Mouse (Mus musculus) 3134 (cell line): ENCODE results near the gene Tuba1c.
A peak's percentile ranks its signal among the peaks of the same experiment; 100 is the strongest.

ENCODE experiments used
- DNase-seq: peaks from one replicate; pipeline ENCODE4 v3.0.0-alpha.2; 2011; ENCODE audit warnings: low spot score; ENCODE audit not compliant: insufficient read length; ENCODE audit errors: extremely low read depth

Gene Tuba1c

DNA sequence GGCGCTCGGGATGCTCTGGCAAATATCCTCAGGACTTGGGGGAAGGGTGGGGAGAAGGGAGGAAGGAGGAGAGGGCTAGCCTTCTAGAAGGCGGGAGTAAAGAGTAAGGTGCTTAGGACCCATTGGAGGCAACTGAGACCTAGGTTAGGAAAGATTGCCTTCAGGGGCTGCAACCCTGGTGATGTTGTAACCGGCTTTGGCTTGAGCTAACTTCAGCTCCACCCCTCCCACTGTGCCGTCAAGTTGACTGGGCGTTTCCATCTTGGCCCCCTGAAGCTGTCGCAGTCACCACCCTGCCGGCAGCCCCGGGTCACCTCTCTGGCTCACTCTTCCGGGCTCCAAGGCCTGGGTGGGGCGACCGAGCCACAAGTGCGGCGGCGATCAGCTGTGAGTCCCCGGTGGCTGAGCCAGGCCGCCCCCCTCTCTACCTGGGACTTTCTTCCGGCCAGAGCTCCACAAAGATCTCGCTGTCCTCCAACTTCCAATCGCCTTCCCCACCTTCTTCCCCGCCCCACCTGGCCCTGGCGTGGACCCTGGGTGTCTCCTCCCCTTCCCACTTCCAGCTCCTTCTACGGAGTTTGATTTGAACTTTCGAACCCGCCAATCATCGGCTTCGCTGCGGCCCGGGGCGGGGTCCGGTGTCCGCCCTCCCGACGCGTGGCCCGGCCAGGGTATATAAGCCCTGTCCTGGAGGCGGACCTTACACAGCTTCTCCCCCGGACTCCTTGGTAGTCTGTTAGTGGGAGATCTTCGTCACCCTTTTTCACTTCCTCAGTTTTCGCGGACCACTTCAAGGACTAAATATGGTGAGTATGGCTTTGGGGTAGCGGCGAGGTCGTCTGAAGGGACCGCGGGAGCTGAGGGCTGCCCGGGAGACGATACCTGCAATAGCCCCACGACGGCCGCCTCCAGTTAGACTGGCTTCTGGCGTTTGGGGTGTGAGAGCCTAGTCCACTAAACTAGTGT is at the start of gene Tuba1c:
TSS of gene Tuba1c (plus strand) at position 273 of the 966 bp plus-strand sequence.
- DNase-seq: peak; percentile 99

DNA sequence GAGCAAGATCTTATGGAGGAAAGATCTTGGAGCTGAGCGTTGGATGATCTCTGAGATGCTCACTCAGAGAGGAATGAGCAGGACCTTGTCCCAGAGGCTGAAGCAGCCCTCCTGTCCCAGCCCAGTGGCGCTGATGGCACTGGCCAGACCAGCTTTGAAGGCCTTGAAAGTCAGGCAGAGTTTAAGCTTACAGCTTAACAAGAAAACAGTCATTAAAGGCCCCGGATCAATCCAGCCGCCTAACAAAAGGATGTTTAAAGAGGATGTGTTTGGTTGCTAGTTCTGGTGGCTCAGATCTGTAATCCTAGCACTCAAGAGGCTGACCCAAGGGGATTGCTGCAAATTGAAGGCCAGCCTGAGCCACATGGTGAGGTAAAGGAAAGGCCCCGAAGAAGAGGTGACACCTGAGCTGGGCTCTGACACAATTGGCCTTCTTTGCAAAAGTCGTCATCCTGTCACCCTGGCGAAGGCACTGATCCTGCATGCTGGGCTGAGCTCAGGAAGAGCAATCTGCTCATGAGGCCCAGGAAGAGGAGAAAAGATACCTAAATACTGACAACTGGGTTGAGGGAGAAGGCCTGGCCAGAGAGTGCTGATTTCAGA is 49.6 kb upstream of the Tuba1c start:
- no peak for DNase-seq

DNA sequence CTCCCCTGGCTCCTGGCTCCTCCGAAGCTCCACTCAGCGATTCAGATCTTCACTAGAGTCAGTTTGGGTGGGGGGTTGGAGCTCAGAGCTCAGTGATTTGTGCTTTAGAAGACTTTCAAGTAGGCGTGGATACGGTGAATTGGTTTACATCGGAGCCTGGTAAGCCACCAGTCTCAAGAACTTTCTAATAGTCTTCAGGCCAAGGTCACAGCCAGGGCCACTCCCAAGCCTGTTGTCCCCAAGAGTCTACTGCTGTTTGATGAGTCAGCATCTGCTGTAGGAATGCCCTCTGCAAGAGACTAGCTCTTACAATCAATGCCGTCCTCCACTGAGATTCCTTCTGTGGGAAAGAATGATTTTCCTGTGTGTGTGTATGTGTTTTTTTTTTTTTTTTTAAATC is 47.6 kb upstream of the Tuba1c start:
- no peak for DNase-seq

DNA sequence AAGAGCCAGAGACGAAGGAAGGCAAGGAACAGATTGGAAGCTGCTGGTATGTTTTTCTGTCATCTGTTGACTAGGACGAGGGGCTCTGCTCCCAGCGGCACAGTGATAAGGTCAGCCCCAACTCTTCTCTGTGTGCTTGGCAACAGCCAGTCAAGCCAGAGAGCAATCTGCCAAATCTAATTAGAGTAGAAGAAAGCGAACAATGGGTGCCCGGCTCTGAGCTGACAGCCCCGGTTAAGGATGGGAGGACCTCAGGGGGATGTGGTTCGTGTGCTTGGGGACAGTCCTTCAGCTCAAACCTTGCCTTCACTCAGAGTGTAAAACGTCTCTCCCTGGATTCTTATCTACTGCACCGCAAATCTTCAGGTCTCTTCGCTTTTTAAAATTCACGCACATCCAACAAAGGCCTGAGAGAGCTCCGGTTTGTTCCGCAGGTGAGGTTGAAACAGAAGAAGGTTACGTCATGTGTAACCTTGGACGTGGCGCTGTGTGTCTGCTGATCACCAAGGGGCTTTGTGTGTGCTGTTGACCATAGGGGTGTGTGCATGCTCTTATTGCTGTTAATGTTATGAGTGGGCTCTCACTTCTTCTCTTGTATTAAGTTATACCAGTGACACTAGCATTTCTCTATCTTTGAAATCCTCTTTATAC is 46.1 kb upstream of the Tuba1c start:
- DNase-seq: no peak

DNA sequence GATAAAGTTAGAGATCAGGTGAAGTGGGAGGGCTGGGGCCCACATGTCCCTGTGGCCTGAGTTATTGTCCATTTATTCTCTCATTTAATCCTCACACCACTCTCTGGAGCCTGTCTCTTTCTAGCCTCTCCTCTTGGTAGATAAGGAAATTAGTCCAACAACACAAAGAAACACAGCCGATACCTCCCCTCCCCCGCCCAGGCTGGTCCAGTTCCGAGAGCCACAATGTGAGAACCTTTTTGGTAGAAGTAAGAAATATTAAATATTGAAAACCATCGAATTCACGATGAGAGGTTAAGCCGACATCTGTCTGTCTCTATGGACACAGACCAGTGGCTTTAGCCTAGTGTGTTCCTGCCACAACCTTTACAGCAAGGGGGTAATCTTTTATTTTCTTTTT is 45.0 kb upstream of the Tuba1c start:
- no peak for DNase-seq

DNA sequence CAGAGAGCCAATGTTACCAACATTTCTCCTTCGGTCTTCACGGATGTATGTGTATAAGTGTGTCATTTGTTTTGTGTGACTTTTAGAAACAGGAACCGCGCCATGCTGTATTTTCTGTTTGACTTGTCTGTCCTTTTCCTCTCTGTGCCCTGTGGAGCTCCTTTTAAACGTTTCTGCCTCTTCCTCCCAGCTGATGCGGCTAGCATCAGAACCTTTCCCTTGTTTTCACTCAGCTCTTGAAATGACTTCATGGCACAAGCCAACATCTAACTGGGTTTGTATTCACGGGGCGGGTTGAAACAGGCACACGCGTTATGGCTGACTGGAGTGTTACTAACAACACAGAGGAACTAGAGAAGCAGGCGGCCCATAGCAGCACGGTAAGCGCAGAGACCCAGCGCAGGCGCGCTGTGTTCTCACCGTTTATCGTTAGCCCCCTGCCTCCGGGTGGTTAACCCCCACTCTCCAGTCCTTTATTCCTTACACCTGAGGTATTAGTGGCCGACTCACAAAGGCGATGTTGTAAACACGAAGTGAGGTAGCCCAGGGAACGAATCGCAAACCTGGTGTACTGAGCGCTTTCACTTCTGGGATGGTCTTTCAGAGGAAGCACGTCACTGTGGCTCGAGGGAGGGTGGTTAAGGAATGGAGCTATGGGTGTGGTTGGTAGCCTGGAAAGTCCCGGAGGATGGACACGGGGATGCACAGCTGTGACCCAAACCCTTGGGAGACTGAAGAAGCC is 44.3 kb upstream of the Tuba1c start:
- DNase-seq: peak; percentile 74

DNA sequence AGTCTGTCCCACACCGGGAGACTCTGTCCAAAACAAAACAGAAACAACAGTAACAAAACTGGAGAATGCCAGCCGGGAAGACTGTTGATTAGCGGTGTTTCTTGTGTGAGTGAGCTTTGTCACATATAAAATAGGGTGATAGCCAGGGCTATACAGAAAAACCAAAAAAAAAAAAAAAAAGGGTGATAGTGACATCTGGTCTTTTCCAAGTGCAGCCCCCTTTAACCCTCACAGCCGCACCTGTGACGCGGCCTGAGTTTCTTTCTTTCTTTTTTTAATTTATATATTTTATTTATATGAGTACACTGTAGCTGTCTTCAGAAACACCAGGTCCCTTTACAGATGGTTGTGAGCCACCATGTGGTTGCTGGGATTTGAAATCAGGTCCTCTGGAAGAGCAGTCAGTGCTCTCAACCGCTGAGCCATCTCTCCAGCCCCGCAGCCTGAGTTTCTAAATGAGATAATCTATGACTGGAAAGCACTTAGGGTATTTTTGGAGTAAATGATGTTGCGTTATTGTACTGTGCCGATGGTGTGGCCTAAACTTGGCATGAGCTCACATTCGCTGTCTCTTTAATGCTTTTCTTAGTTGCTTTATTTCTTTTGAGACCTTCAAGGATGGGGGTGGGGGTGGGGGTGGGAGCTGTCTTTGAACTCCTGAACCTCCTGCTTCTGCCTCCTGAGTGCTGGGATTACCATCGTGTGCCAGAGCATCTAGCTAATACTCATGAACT is 43.5 kb upstream of the Tuba1c start:
- no peak for DNase-seq

DNA sequence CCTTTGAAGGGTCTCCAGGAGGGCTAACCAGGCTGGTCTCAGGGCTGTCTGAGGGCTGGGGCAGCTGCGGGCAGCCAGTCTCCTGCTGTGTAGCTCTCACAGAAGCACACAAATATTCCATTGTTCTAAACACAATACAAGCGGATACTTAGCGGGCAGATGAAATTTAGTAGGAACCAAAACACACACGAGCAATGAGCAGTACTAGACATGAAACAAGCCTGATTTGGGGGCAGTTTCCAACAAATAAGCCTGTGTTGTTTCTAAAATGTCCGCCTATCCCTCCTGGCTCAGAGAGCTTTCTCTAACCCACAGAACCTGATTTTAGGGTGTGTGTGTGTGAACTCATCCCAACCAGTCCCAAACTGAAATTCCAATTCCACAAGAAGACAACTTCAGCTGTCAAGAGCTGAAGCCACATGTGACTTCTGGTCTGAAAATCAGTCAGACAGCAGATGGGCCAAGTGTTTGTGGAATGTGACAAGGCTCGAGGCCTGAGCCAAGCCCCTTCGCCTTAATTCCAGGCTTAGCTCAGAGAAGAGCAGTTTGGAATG is 42.5 kb upstream of the Tuba1c start:
- DNase-seq: no peak

DNA sequence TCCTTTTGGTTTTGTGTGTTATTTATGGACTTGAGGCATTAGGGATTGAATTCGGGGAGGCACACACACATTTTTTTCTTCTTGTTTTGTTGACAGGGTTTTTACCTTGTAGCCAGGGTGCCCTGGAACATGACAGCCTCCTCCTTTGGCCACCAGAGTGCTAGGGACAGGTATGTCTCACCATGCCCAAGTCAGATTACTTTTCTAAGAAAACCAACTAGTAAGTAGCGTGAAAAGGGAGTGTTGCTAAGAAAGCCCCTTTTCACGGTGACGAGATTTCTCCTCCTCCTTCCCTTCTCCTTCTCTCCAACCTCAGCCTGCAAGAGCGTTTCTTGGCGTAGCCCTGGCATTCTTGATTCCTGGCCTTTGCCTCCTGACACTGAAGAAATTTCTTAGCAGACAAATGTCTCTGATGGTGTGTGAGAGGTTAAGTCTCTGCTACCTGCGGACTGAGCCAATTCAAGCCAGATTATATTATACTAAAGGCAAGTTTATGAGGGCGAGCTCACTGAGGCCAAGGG is 42.0 kb upstream of the Tuba1c start:
- no peak for DNase-seq

DNA sequence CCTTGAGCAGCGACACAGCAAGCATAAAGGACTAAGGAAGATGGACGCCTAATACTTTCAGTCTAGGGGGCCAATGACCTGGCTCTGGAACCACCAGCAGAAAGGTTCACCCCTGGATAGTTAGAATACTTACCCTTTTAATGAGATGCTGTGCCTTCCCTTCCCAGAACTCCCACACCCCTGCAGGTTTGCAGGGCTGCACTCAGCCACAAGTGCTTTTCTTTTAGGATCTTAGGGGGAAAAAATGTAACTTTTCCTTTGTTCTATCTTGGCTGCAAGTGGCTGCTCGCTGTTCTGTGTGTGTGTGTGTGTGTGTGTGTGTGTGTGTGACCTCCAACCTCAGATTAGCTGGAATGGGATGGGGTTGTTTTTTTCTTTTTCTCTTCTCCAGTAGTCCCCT is 40.9 kb upstream of the Tuba1c start:
- DNase-seq: no peak

DNA sequence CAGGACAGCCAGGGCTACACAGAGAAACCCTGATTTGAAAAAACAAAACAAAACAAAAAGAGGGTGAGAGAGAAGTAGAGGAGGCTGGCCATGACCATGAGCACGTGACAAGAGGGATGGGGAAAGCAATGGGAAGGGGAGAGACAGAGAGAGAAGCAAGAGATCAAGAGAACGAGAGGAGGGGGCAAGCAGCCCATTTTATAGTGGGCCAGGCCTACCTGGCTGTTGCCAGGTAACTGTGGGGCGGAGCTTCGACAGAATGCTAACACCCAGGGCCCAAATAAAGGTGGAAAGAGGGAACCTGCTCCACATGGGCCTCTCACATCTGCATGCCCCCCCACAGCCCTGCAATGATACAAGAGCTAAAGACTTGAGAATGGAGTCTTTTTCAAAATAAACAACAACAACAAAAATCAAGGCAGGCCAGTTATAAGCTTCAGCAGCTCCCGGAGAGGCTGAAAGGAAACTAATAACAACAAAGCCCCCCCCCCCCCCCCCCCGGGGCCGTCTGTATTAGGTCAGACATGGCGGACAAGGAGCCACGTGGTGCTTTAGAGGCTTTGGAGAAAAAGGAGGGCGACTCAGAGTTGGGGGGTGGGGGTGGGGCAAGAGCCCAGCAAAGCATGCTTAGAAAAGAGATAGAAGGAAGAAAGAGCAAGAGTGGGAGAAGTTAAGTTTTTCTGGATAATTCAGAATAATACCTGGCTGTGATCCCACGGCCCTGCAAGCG is 39.8 kb upstream of the Tuba1c start:
- no peak for DNase-seq

DNA sequence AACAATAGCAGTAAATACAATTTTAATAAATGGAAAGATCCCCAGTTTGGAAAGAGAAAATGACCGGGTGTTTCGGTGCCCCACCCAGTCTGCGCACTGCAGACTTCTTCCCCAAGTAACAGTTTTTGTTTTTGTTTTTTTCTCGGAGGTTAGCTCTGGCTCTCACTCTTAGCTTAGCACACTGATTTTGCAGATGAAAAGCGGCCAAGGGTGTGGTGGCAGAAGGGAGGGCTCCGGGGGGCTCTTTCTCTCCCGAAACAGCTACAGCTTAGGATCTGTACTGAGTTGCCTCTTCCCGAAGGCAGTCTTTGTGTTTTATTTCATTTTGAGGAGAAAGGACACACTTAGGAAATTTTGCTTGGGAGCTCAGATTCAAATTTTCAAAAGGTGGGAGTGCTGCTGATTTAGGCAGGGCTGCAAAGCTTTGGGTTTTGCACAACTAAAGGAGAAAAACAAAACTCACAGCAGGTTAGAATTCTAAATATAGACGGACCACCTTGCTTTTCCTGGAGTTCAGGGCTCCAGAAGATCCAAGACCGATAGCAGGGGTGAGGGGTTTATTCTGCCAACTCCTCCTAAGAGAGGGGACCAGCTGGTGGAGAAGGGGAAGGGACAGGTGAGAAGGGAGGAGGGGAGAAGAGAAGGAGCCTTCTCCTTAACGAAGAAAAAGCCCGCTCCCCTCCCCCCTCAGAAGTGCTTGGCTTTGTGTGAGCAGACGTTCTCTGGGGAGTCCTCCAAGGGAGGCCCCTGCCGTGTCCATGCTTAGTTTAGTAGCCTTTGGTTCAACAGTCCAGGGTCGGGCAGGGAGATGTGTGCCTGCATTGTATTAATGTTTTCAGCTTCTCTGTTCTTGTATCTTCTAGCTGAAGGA is 38.8 kb upstream of the Tuba1c start:
- DNase-seq: no peak

DNA sequence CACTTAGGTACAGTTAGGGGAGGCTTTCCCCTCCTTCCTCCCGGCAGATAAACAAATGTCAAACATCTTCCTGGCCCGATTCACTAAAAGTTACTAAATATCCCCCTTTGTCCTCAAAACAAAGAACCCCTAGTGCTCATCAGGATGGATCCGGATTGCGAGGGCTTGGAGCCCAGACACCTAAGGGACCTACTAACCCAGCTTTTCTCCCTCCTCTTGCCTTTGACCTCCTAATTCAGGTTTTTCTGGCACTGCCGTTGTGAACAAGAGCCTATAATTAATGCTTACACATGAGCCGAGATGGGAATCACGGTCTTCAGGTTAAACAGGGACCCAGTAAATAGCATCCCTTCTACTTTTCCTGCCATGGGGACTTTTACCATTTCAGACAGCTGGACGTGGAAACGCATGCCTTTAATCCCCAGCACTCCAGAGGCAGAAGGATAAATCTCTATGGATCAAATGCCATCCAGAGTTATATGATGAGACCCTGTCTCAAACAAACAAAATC is 38.1 kb upstream of the Tuba1c start:
- DNase-seq: no peak

DNA sequence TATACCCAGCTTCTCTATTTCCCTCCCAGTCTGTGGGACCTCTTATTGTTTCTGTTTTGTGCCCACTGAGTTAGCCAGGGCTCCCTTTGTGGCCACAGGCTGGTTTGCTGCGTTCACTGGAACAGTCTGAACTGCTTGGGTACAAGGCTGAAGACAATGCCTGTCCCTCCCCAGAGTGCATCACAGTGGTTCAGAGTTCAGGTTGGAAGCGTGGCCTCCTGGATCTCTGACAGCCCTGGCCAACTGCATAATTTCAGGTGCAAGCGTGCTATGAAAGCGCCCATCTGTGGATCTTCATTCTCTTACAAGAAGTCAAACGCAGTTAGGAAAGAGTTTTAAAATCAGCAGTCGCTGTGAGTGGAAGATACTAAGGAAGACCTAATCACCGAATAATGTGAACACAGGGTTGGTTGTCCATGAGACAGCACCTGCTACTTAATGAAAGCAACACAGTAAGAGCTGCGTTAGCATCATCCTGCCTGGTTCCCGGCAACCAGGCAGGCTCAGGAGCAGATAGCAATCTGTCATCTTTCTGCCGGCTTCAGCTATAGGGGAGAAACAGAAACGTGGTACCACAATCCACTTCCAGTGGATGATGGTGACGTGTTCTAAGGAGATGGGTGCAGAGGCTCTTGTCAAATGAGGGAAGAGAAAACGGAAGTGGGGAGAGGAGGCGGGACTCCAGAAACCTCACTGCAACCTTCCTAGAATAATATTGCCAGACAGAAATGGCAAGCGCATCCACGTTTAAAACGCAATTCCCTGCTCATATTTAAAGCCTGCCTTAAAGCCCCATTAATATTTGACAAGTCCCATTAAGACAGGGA is 37.4 kb upstream of the Tuba1c start:
- peak; percentile 62 for DNase-seq

DNA sequence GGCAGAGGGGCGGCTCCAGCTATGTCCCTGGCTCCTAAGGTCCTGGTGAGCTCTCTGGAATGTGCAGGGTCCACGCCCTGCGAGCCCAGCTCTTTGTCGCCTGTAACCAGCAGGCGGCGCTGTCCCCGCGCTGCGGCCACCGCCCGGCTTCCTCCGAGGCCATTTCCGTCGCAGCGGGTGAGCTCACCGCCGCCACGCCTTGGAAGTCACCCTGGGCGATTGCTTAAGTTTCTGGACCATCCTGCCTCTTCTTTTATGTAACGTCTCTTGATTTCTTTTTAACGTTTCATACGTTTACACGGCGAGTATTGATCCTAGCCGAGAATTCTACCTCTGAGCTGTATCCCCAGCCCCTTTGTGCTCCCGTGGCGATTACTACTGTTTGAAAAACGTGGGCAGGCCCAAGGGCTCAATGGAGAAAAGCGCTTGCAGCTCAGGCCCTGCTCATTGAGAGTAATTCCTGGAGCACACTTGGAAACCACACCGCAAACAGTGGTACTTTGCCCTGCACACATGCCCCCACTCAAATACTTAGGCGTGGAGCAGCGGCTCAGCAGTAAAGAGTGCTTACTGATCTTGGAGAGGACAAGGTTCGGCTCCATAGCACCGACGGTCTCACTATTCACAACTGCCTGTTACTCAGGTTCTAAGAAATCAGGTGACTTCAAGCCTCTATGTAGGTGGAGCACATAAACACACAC is 36.4 kb upstream of the Tuba1c start:
- DNase-seq: peak; percentile 99

DNA sequence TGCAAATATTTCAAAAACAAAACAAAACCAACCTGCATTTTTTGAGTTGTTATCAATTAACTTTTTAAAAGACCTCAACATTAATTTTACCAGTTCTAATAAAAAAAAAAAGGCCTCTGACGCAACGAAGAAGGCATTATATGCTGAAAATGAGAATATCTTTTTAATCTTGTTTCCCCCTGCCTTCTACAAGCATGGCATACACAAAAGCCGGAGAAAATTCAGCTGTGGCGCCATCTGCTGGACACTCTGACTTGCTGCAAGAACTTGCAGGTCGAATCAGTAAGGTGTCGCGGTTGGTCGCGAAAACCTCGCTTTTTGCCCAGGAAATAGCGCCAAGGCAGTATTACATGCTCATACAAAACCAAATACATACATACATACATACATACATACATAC is 35.8 kb upstream of the Tuba1c start:
- peak; percentile 58 for DNase-seq
